Mouse (Mus musculus) NIH3T3 (cell line): ENCODE measurements around the gene Zc3h15.

Experiments used
- DNase-seq: peaks from one replicate; pipeline ENCODE4 v3.0.0-alpha.2; 2012; ENCODE audit warnings: low read depth

Gene Zc3h15

GRCm38 (mm10) chr2:83644276-83645252 is at the start of gene Zc3h15:
Zc3h15 (plus strand) TSS chr2:83644435.
- peak; percentile 96 for DNase-seq

GRCm38 (mm10) chr2:83620558-83621367 is 23.5 kb upstream of the Zc3h15 start:
- DNase-seq: no peak

- no peak for DNase-seq
Observed at GRCm38 (mm10) chr2:83621511-83621910, 22.7 kb upstream of the Zc3h15 start.

DNA sequence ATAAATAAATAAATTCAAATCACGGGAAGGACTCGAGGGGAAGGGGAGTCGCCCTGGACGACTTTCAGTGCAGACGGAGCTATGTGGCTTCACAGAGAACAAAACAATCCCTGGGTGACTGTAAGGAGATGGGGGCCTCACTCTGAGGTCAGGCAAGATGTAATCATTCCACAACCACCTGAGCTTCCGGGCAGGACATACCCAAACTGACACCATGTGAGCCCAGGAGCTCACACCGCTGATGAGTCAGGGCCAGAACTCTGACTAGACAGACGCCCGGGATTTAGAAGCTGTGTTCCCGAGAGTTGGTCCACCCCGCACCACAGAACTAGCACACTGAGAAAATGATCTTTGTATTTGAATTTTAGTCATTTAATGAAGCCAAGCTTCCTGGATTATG is 21.4 kb upstream of the Zc3h15 start:
- DNase-seq: no peak

DNA sequence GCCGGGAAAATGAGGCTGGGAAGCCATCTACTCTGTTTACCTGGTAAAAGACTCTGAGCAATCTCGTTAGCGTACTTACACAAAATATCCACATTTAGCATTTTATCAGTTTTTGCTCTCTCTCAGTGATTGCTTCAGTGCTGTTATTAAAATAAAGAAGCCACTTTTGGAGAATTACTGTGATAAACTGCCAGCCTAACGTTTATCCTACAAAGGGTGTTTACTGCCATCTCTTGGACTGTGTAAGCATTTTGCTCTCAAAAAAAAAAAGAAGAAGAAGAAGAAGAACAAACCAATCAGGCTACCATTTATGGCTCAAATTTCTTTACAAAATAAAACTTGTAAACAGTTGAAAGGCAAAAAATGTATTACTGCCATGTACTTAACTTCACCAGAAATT is 20.2 kb upstream of the Zc3h15 start:
- no peak for DNase-seq

DNA sequence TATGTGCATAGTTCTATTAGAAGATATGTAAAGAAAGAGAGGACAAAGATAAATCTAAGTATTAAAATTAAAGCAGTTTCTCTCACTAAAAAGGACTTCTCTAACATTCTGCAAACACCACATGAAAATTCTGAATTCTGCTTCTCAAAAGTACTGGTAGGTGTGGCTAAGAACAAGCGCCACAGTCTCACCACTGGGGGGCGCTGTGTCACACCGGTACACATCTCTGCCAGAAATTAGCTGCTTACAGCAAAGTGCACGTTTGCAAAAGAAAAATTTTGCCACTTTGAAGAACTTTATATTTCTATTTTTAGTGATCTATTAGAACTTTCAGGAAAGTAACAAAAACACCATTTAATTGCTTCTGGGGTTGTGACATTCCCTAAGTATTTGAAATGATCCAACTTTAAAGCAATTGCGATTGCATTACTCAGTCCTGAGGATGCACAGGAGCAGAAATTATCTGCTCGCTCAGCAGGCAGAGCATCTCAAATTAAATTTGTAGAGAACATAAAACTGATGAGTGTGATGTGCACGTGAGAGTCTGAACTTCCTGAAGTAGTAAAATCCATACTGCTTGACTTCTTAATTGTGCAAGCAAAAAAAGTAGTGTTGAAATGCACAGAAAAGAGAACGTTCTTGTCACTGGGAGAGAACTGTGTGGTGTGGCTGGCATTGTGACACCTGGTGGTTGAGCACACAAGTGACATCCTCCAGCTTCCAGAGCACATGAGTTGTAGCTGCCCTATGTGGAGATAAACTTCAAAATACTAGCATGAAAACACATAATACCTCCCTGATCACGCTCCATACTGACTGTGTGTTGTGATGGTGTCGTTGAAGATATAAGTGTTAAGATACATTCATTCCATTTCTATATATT is 18.8 kb upstream of the Zc3h15 start:
- peak; percentile 86 for DNase-seq

- no peak for DNase-seq
Observed at GRCm38 (mm10) chr2:83626881-83627280, 17.4 kb upstream of the Zc3h15 start.

- no peak for DNase-seq
Observed at GRCm38 (mm10) chr2:83627495-83627894, 16.7 kb upstream of the Zc3h15 start.

- no peak for DNase-seq
Observed at GRCm38 (mm10) chr2:83627932-83628331, 16.3 kb upstream of the Zc3h15 start.

GRCm38 (mm10) chr2:83641993-83642392 is 2.2 kb upstream of the Zc3h15 start:
- no peak for DNase-seq

DNA sequence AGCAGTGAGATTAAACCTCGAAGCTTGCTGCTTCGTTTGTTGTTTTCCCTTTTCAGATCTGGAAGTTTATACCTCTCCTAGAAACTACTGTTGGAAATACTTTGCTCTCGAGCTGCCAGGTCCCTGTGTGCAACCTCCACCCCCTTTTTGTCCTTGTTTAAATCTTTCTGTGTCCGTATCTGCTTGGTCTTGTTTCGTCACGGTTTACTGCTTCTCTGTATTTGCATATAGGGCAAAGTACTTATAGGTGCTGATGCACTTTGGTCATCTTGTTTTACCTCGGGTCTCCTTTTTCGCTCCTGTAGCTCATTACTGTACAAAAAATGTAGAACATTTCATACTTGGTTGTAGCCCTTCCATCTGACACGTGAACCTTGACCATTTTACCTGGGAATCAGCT is 4.7 kb downstream of the Zc3h15 start:
- DNase-seq: no peak

DNA sequence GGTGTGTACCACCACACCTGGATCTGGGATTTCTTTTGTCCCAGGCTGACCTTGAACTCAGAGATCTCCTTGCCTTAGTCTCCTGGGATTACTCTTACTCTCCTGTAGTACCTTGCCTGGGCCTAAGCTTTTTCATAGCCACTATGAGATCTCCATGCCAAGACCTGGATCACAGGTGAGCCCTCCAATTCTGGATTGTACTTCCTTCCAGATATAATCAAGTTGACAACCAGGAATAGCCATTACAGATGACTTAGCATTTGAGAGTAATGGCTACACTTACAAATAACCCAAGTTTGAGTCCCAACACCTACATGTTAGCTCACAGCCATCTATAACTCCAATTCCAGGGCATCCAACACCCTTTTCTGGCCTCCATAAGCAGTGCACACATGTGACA is 8.4 kb downstream of the Zc3h15 start:
- no peak for DNase-seq

- DNase-seq: no peak
Observed at GRCm38 (mm10) chr2:83659279-83659678, 15.0 kb downstream of the Zc3h15 start.

- DNase-seq: peak; percentile 26
Observed at GRCm38 (mm10) chr2:83660114-83660513, 15.9 kb downstream of the Zc3h15 start.

- no peak for DNase-seq
Observed at GRCm38 (mm10) chr2:83661351-83661750, 17.1 kb downstream of the Zc3h15 start.

DNA sequence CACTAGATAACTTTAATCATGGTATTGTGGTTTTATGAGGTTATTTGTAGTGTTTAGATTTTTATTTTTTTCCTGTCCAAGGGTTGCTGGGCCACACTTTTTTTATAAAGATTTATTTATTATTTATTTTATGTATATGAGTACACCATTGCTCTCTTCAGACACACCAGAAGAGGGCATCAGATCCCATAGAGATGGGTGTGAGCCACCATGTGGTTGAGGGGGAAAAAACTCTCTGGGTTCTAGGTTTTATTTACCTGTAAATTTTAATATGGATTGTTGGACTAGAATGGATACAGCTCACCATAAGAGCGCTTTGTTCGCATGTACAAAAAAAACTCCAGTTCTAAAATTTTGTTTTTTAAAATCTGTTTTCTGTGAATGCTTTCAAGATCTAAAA is 20.8 kb downstream of the Zc3h15 start:
- DNase-seq: peak; percentile 25

GRCm38 (mm10) chr2:83667430-83667829 is 23.2 kb downstream of the Zc3h15 start:
- DNase-seq: no peak

DNA sequence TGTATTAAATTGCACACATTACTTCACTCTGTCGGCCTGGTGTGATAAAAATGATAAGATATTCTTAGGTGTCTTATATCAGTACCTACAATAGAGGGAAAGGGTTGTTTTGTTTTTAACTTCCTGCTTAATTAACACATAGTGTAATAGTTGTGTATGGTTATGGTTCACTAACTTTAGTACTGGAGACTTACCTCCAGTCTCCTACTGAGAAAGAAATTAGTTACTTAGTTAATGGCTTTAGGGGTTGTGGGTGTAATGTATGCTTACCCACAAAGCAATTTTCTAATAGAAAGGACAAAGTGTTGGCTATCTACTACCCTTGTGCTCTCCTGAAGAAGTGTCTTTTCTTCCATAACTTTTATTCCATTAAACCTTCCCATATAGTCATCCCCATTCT is 23.8 kb downstream of the Zc3h15 start:
- DNase-seq: no peak

GRCm38 (mm10) chr2:83669988-83670387 is 25.8 kb downstream of the Zc3h15 start:
- peak; percentile 22 for DNase-seq

DNA sequence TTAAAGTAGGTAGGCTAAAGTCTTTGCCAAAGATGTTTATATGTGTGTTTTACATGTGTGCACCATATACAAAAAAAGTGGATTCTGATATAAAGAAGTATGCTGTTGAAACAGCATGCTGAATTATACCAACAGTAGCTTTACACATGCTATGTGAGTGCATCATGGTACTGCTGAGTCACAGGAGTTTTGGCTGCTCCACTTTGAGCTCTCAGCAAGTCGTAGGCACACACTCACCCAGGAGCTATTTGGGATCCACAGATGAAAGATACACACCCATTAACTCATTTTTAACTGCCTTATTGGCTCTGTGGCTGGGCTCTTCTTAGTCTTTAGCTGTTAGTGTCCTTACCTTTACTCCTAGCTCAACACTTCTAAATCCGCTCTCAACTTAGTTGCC is 27.6 kb downstream of the Zc3h15 start:
- peak; percentile 71 for DNase-seq

GRCm38 (mm10) chr2:83673067-83673466 is 28.8 kb downstream of the Zc3h15 start:
- DNase-seq: no peak

DNA sequence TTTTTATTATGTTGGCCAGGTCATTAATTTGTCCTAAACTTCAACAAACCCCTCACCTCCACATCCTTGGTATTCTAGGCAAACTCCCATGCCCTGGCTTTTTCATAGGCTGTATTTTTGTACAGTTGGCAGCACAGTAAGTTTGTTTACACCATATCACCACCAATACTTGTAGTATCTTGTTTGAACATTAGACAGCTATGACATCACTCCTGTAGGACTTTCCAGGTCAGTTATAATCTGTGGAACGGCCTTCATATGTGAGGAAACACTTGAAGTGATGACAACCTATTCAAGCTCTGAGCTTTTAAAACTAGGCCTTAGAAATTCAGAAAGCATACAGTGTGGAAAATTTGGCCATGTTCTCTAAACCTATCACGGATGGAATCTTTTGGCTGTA is 29.6 kb downstream of the Zc3h15 start:
- no peak for DNase-seq
